Mouse (Mus musculus) frontal cortex, postnatal 10 days (tissue): Measurements from ENCODE around the gene Phf8.
"Not testable (repeated sequence)": the region's sequence is repeated elsewhere in the genome, so short reads cannot be mapped to it uniquely, and the experiment has no call there.

Experiments
- DNase-seq, 2 experiments: peaks; one replicate each; pipeline ENCODE4 v3.0.0; 2022; ENCODE audit warnings: low spot score in 2 of 2, mixed read lengths in 1 of 2

Gene Phf8

GRCm38 (mm10) chrX:151520458-151521322, at the start of gene Phf8:
Gene Phf8 (plus strand): TSS chrX:151520672.
- peak; percentile 92 to 93 for DNase-seq

DNA sequence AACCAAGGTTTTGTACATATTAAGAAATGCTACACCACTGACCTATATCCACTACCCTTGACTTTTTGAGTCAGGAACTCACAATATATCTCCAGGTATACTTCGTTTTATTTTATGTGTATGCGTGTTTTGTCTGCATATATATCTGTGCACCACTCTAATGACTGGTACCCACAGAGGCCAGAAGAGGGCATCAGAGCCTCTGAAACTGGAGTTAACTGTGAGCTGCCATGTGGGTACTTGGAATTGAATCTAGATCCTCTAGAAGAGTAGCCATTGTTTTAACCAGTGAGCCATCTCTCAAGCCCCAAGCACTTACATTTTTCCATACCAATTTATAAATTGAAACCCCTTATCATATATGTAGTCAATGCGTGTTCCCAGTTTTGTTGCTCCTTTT, 32.3 kb upstream of the Phf8 start:
- DNase-seq, result no peak

GRCm38 (mm10) chrX:151493269-151493668, 27.2 kb upstream of the Phf8 start:
- not testable (repeated sequence) for DNase-seq

GRCm38 (mm10) chrX:151496596-151496995, 23.9 kb upstream of the Phf8 start:
- DNase-seq, result no peak

- no peak for DNase-seq
Observed at GRCm38 (mm10) chrX:151508536-151508935, 11.9 kb upstream of the Phf8 start.

DNA sequence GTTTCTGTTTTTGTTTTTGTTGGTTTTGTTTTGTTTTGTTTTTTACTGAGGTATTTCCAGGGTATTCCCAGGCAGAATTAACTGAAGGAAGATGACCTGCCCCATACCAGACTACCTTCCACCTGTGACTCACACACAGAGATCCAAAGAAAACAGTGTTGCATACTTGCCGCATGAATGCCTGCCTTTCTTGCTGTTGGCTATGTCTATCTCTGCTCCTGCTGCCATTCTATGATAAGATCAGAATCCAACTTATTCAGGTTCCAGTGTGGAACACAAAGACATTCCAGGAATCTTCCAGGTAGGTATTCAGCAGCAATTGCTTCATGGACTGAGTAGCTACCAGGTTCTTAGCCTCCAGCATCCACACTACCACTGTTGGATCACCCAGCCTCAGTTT, 10.6 kb upstream of the Phf8 start:
- DNase-seq, result no peak

- no peak for DNase-seq
Observed at GRCm38 (mm10) chrX:151513066-151513465, 7.4 kb upstream of the Phf8 start.

- no peak for DNase-seq
Observed at GRCm38 (mm10) chrX:151513694-151514093, 6.8 kb upstream of the Phf8 start.

DNA sequence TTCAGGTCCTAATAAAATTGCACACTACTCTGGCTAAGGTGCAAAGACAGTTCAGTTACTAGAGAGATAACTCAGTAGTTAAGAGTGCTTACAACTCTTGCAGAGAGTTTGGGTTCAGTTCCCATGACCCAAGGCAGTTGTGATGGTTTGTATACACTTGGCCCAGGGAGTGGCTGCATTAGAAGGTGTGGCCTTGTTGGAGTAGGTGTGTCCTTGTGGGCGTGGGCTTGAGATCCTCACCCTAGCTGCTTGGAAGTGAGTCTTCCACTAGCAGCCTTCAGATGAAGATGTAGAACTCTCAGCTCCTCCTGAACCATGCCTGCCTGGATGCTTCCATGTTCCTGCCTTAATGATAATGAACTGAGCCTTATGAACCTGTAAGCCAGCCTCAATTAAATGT, 2.3 kb upstream of the Phf8 start:
- no peak for DNase-seq

- no peak for DNase-seq
Observed at GRCm38 (mm10) chrX:151520127-151520457, 380 bp upstream of the Phf8 start.

GRCm38 (mm10) chrX:151521786-151522522, 1.5 kb downstream of the Phf8 start:
- no peak for DNase-seq

GRCm38 (mm10) chrX:151553356-151553755, 32.9 kb downstream of the Phf8 start:
- no peak for DNase-seq

- no peak for DNase-seq
Observed at GRCm38 (mm10) chrX:151575166-151575565, 54.7 kb downstream of the Phf8 start.

- no peak for DNase-seq
Observed at GRCm38 (mm10) chrX:151643386-151643785, 122.9 kb downstream of the Phf8 start.

DNA sequence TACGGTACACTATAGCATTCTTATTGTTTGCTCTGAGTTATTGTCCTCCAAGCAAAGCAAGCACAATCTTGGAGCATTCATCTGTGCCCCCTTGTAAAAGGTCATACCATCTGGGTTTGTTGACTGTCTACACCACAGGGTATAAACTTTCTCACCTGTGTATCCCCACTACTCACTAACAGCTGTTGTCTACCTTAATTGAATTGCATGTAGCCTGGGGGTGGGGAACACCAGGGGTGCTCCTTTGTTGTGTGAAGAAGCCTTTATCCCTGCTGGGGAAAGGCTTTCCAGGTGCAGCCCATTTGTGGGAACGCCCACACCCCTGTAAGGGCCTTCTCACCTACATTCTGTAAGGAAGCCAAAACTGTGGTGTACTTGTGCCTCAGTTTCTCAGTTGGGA, 133.3 kb downstream of the Phf8 start:
- no peak for DNase-seq

- no peak for DNase-seq
Observed at GRCm38 (mm10) chrX:151674492-151675171, 154.2 kb downstream of the Phf8 start.
